Mouse (Mus musculus) heart, postnatal 0 days (tissue): ENCODE data around the gene Dmp1. TPM values are rescaled to one million over a fixed set of nuclear protein-coding genes. Genes with fewer than 3 reads are reported as not detected.

Experiments
- ATAC-seq: fragments of 200-750 bp; cut with Nextera tagmentation; 2 replicates; pipeline ENCODE4 v1.8.0; 2017; ENCODE audit warnings: low read depth, moderate number of reproducible peaks, moderate library complexity; ENCODE audit not compliant: insufficient read depth
- DNase-seq: peaks from one replicate; pipeline ENCODE4 v3.0.0-alpha.2; 2016; ENCODE audit warnings: low spot score
- H3K27ac ChIP-seq: fragments of 300-500 bp; sonication (generic); 2 replicates; pipeline ENCODE4 v1.5.1; 2014; ENCODE audit warnings: low read depth, mild to moderate bottlenecking
- H3K27me3 ChIP-seq: fragments of 300-500 bp; sonication (generic); 2 replicates; pipeline ENCODE4 v1.6.1; 2014; ENCODE audit warnings: low read length, mixed read lengths; ENCODE audit not compliant: control insufficient read depth, insufficient read depth
- H3K36me3 ChIP-seq: fragments of 300-500 bp; sonication (generic); replicated peaks from 2 replicates; pipeline ENCODE4 v1.6.1; 2014; ENCODE audit warnings: low read length, mixed read lengths; ENCODE audit not compliant: control insufficient read depth, insufficient read depth
- H3K4me1 ChIP-seq: fragments of 300-500 bp; sonication (generic); 2 replicates; pipeline ENCODE4 v1.6.1; 2014; ENCODE audit warnings: antibody characterized with exemption; ENCODE audit not compliant: control insufficient read depth, insufficient read depth
- H3K4me2 ChIP-seq: fragments of 300-500 bp; sonication (generic); 2 replicates; pipeline ENCODE4 v1.6.1; 2014; ENCODE audit warnings: low read depth, mild to moderate bottlenecking, low read length, moderate library complexity
- H3K4me3 ChIP-seq: fragments of 300-500 bp; sonication (generic); 2 replicates; pipeline ENCODE4 v1.5.1; 2014; ENCODE audit warnings: low read depth, low read length
- H3K9ac ChIP-seq: fragments of 300-500 bp; sonication (generic); replicated peaks from 2 replicates; pipeline ENCODE4 v1.6.1; 2014; ENCODE audit warnings: low read depth, low read length, mixed read lengths
- H3K9me3 ChIP-seq: fragments of 300-500 bp; sonication (generic); replicated peaks from 2 replicates; pipeline ENCODE4 v1.6.1; 2016; ENCODE audit warnings: low read length; ENCODE audit not compliant: control insufficient read depth
- CTCF ChIP-seq: IDR thresholded peaks from 2 replicates; pipeline ENCODE4 v1.5.1; 2016; ENCODE audit warnings: antibody characterized with exemption, control low read depth, low read depth
- EP300 ChIP-seq: IDR thresholded peaks from 2 replicates; pipeline ENCODE4 v1.6.1; 2016; ENCODE audit warnings: antibody characterized with exemption, low read depth
- WGBS: fragments of 180-500 bp; shearing (Covaris S2); extraction: QIAGEN DNeasy Blood & Tissue Kit; methylation state at CpG from one replicate; pipeline ENCODE4 v1.1.7; 2014; 5-methylcytosine and 5-hydroxymethylcytosine counted together
- polyA plus RNA-seq: library from polyadenylated mRNA; unstranded; fragments of >200 nt; fragmentation: Nextera tagmentation; extraction: Ambion mirVana; gene quantifications from 2 replicates; pipeline ENCODE4 v1.2.1, GENCODE M21; 2015
- total RNA-seq: library from RNA; depleted of rRNA; stranded (reverse); fragments of >200 nt; gene quantifications from 2 replicates; pipeline ENCODE4 v1.2.3, GENCODE M21; 2014; ENCODE audit warnings: low replicate concordance; rRNA removed

The Dmp1 gene
- total RNA-seq (not detected in 2 replicates), polyA plus RNA-seq (0.05 TPM in 1 of 2 replicates, not detected in the other)

DNA sequence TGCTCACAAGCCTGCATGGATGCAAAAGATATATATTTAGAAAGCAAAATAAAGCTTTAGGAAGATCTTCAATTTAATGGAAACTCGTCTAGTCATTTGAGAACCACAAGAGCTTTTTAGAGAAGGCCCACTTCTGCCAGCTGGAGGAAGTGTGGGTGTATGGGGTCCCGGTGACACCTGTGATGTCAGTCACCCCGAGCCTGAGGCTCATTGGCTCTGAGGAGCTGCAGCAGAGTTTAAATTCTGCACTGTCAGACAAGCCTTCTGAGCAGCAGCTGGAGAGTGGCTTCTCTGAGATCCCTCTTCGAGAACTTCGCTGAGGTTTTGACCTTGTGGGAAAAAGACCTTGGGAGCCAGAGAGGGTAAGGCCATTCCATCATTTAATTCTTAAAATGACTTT lies at the start of gene Dmp1:
Gene Dmp1 (plus strand): TSS at position 263 of the 400 bp plus-strand sequence.
- Histone ChIP-seq H3K9ac (no peak within 1 kb of the TSS), H3K27me3 (no peaks in the 10 kb centered on the region), H3K4me1 (no peaks in the 10 kb centered on the region), H3K27ac (no peak within 1 kb of the TSS), H3K9me3 (no peaks in the 10 kb centered on the region), H3K4me3 (no peak within 1 kb of the TSS), H3K36me3 (no peaks in the 10 kb centered on the region), H3K4me2 (no peak within 1 kb of the TSS)
- WGBS: 57% methylated on average over 5 of the region's 5 CpGs
- no peak for DNase-seq
- TF ChIP-seq EP300 (no peak), CTCF (no peak)
- no peak for ATAC-seq

DNA sequence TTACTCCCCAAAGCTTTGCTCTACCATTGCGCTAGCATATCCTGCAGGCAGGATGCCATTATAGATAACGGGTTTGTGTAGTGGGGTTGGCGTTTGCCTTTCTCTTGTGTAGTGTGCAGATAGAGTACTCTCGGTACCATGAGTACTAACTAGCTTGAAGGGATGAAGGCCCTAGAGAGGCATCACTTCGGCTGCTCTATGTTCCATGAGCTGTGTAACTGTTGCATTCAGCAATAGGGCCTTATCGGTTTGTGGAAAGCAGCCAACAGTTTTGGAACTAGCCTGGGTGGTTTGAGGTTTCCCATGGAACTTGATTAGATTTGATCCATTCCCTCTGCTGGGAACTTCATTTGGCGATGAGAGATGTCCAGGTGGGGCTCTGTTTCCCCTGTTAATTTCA lies 44.7 kb upstream of the Dmp1 start:
- 63% methylated on average over 7 of the region's 7 CpGs for WGBS
- Histone ChIP-seq H3K4me1 (no peaks in the 10 kb centered on the region), H3K36me3 (no peaks in the 10 kb centered on the region), H3K27ac (no peak overlapping the region), H3K9me3 (no peaks in the 10 kb centered on the region), H3K4me3 (no peak overlapping the region), H3K9ac (no peak overlapping the region), H3K27me3 (no peaks in the 10 kb centered on the region), H3K4me2 (no peak overlapping the region)
- no peak for DNase-seq
- TF ChIP-seq CTCF (no peak), EP300 (no peak)
- ATAC-seq: no peak

DNA sequence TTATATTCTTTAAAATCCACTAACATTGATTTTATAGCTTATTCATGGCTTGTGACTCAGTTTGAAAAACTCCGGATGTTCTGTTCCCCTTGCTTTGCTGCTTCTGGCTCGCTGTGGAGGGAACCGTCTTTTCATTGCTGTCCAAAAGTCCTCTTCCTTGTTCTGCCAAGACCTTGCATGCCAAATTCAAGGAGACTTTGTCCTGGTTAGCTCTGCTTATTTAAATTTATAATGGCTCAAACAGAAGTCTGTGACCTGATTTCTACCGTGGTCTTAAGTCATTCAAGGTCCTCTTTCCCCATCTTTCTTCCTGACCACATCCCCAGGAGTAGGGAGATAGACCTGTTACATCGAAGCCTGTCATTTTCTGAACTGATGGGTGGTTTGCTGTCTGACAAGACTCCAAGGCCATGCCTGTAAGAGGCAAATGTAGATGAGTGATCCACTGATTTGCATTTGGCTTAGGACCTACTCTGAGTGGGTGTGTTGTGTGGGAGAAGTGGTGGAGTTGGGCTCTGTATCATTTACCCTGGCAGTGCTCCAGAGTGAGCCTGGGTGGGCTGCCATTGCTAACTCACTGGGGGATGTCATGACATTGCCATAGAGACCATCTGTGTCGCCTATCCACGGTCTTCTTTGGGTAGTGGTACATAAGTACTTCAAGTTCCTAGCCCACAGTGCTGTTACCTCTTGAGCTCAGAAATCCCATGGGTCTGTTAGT lies 43.9 kb upstream of the Dmp1 start:
- WGBS: 69% methylated on average over 7 of the region's 7 CpGs
- Histone ChIP-seq H3K4me2 (no peak overlapping the region), H3K4me1 (no peaks in the 10 kb centered on the region), H3K9me3 (no peaks in the 10 kb centered on the region), H3K9ac (no peak overlapping the region), H3K4me3 (no peak overlapping the region), H3K36me3 (no peaks in the 10 kb centered on the region), H3K27me3 (no peaks in the 10 kb centered on the region), H3K27ac (no peak overlapping the region)
- no peak for ATAC-seq
- DNase-seq: no peak
- TF ChIP-seq CTCF (no peak), EP300 (no peak)

DNA sequence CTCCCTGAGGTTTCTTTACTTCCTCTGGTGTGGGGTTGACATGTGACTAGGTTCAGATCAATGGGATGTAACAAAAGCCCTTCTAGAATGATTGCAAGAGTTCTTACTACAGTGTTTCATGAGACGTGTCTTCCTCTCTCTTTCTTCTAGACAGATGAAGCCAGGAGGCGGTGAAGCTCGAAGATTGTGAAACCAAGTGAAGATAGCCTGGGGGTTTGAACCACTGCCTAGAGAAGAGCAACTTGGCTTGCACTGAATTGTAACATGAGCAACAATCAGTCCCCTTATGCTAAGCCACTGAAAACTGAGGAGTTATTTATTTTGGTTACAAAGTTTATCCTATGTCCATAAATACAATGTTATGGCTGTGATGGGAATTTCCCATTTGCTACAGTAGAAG lies 41.8 kb upstream of the Dmp1 start:
- no peak overlapping the region for H3K27ac ChIP-seq
- no peaks in the 10 kb centered on the region for H3K9me3 ChIP-seq

DNA sequence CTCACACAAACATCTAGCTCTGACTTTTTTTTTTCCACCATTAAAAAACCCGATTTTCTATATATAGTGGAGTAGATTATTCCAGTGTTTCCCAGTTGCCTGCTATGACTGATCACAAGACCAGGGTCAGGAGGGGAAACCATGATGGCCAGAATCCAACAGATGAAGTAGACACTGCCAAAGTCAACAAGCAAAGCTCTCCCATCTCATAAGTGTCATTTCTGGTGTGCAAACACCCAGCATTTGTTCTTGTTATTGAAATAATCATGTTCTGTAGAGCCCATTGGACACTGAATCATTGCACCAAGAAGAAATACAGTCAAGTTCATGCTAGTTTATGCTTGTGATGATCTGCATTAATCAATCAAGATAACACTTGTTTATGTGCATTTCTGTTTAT lies 41.0 kb upstream of the Dmp1 start:
- ATAC-seq: no peak

More for the DNA sequence above, 41.8 kb upstream of the Dmp1 start:
- Histone ChIP-seq H3K36me3 (no peaks in the 10 kb centered on the region), H3K4me3 (no peak overlapping the region), H3K4me2 (no peak overlapping the region), H3K9ac (no peak overlapping the region), H3K4me1 (no peaks in the 10 kb centered on the region), H3K27me3 (no peaks in the 10 kb centered on the region)
- no peak for ATAC-seq
- 77% methylated on average over 3 of the region's 3 CpGs for WGBS
- no peak for DNase-seq
- TF ChIP-seq EP300: no peak
- no peak for TF ChIP-seq CTCF

DNA sequence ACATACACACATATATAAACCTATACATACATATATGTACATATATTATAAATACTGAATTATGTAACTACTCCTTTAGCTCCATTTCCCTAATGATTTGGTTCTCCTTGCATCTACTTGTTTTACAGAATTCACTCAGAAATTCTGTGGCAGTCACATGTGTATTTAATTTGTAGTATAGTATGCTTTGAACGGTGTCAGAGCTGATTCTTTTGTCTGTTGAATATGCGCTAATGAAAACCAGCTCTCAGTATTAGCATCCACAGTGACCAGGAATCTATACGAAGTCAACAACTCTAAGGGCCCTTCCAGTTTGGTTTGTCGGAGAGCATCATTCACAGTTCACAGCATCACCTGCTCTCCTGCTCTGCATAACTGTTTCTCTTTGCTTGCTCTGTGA lies 38.9 kb upstream of the Dmp1 start:
- Histone ChIP-seq H3K9ac (no peak overlapping the region), H3K4me2 (no peak overlapping the region), H3K36me3 (no peaks in the 10 kb centered on the region), H3K27ac (no peak overlapping the region), H3K27me3 (no peaks in the 10 kb centered on the region), H3K4me1 (no peaks in the 10 kb centered on the region), H3K9me3 (no peaks in the 10 kb centered on the region), H3K4me3 (no peak overlapping the region)
- WGBS: 74% methylated on average over 4 of the region's 4 CpGs
- DNase-seq (no peak), ATAC-seq (no peak)
- TF ChIP-seq EP300 (no peak), CTCF (no peak)

More for the DNA sequence above, 41.0 kb upstream of the Dmp1 start:
- TF ChIP-seq EP300 (no peak), CTCF (no peak)
- 31% methylated on average over 1 of the region's 1 CpGs for WGBS
- H3K9ac ChIP-seq: no peak overlapping the region
- H3K4me2 ChIP-seq: no peak overlapping the region
- no peaks in the 10 kb centered on the region for H3K27me3 ChIP-seq
- no peak overlapping the region for H3K4me3 ChIP-seq
- no peak overlapping the region for H3K27ac ChIP-seq
- DNase-seq: peak; percentile 11
- no peaks in the 10 kb centered on the region for H3K9me3 ChIP-seq
- no peaks in the 10 kb centered on the region for H3K36me3 ChIP-seq
- no peaks in the 10 kb centered on the region for H3K4me1 ChIP-seq
